Mouse (Mus musculus) myocyte (in vitro differentiated cells): ENCODE results near the gene Fam222a. TPM values are rescaled to one million over a fixed set of nuclear protein-coding genes. Genes with fewer than 3 reads are reported as not detected.

Experiments
- H3K27me3 ChIP-seq: one replicate; pipeline ENCODE4 v1.6.1; 2011; ENCODE audit not compliant: control insufficient read depth, insufficient read depth, insufficient read length
- H3K36me3 ChIP-seq: one replicate; pipeline ENCODE4 v1.6.1; 2011; ENCODE audit not compliant: control insufficient read depth, insufficient read depth
- H3K4me2 ChIP-seq: one replicate; pipeline ENCODE4 v1.6.1; 2011; ENCODE audit warnings: low read depth, control low read depth
- H3K4me3 ChIP-seq: one replicate; pipeline ENCODE4 v1.5.1; 2011; ENCODE audit warnings: mild to moderate bottlenecking, control low read depth, moderate library complexity
- H3K79me2 ChIP-seq: one replicate; pipeline ENCODE4 v1.6.1; 2011; ENCODE audit not compliant: control insufficient read depth, insufficient read depth
- H3ac ChIP-seq: one replicate; pipeline ENCODE4 v1.6.1; 2011; ENCODE audit not compliant: control insufficient read depth, insufficient read length
- CEBPB ChIP-seq: IDR thresholded peaks from 2 replicates; pipeline ENCODE4 v1.6.1; 2011; ENCODE audit warnings: mild to moderate bottlenecking, moderate library complexity; ENCODE audit not compliant: poor library complexity, insufficient read depth, severe bottlenecking
- E2F4 ChIP-seq: IDR thresholded peaks from one replicate; pipeline ENCODE4 v1.6.1; 2011; ENCODE audit warnings: mild to moderate bottlenecking, control low read depth, moderate library complexity; ENCODE audit not compliant: insufficient read depth
- MAX ChIP-seq: IDR thresholded peaks from one replicate; pipeline ENCODE4 v1.6.1; 2011; ENCODE audit warnings: low read depth, mild to moderate bottlenecking, control low read depth
- MYOD1 ChIP-seq, 3 experiments: IDR thresholded peaks; one replicate each; pipeline ENCODE4 v1.6.1; 2011; ENCODE audit warnings: control low read depth in 2 of 3, low read depth in 2 of 3, mild to moderate bottlenecking in 2 of 3, moderate library complexity in 1 of 3; ENCODE audit not compliant: insufficient read length in 2 of 3, control insufficient read depth in 1 of 3
- MYOG ChIP-seq, 3 experiments: IDR thresholded peaks; one replicate each; pipeline ENCODE4 v1.6.1; 2011; ENCODE audit warnings: control low read depth in 2 of 3, low read depth in 2 of 3, mild to moderate bottlenecking in 2 of 3; ENCODE audit not compliant: insufficient read length in 2 of 3, control insufficient read depth in 1 of 3, insufficient read depth in 1 of 3
- POLR2A ChIP-seq: IDR thresholded peaks from one replicate; pipeline ENCODE4 v1.6.1; 2011; ENCODE audit warnings: low read depth, mild to moderate bottlenecking, control low read depth, moderate library complexity; ENCODE audit not compliant: insufficient read length
- POLR2AphosphoS2 ChIP-seq: IDR thresholded peaks from one replicate; pipeline ENCODE4 v1.6.1; 2011; ENCODE audit warnings: low read depth, control low read depth; ENCODE audit not compliant: insufficient read length
- REST ChIP-seq: IDR thresholded peaks from one replicate; pipeline ENCODE4 v1.6.1; 2011; ENCODE audit warnings: mild to moderate bottlenecking, control low read depth, moderate library complexity; ENCODE audit not compliant: insufficient read depth, insufficient read length
- SRF ChIP-seq: IDR thresholded peaks from one replicate; pipeline ENCODE4 v1.6.1; 2011; ENCODE audit warnings: low read depth; ENCODE audit not compliant: control insufficient read depth, insufficient read length
- TCF12 ChIP-seq: IDR thresholded peaks from one replicate; pipeline ENCODE4 v1.6.1; 2011; ENCODE audit warnings: mild to moderate bottlenecking, control low read depth; ENCODE audit not compliant: poor library complexity, insufficient read depth, severe bottlenecking
- TCF3 ChIP-seq: IDR thresholded peaks from one replicate; pipeline ENCODE4 v1.6.1; 2011; ENCODE audit warnings: low read depth, control low read depth; ENCODE audit not compliant: insufficient read length
- USF1 ChIP-seq: IDR thresholded peaks from one replicate; pipeline ENCODE4 v1.6.1; 2011; ENCODE audit warnings: low read depth, mild to moderate bottlenecking, control low read depth, moderate library complexity
- polyA plus RNA-seq: library from polyadenylated mRNA; unstranded; fragments of >200 nt; fragmentation: generic; extraction: Trizol; gene quantifications from one replicate; pipeline ENCODE4 v1.2.1, GENCODE M21; 2012; ENCODE audit warnings: missing spikeins

Fam222a gene
- polyA plus RNA-seq, 1 experiment: 0.02 TPM

DNA sequence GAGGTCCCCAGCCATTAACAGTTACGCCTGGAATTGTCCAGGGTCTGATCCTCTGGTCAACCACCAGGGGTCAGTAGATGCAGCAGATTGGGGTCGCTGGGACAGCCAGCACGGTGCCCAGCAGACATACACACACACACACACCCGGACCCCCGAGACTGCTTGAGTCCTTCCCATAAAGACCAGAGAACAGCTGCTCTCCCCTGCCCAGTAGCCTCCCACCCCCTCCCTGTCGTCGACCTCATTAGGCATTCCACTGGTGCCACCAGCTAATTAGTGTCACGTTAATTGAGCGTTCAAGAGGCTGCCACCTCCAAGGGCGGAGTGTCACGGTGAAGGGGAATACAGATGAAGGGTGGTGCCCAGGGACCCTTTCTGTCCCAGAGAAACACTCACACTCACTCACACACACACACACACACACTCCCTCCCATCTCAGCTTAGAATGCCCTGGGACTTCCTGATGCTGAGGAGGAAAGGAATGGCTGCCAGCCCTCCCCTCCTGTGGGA is 37.0 kb downstream of the Fam222a start:
- peaks cover 64% of the 10 kb centered on the region for H3K27me3 ChIP-seq
- no peak overlapping the region for H3K4me3 ChIP-seq
- H3K4me2 ChIP-seq: no peak overlapping the region
- TF ChIP-seq E2F4 (no peak), POLR2AphosphoS2 (no peak), REST (no peak), MAX (no peak), MYOG (IDR thresholded peaks at IDR 0.05; ENCODE audit: control insufficient read depth in 1 of 3, insufficient read depth in 1 of 3, insufficient read length in 2 of 3, low read depth in 2 of 3) (no peak), POLR2A (no peak)
- no peak overlapping the region for H3ac ChIP-seq
- no peaks in the 10 kb centered on the region for H3K36me3 ChIP-seq
- H3K79me2 ChIP-seq: no peaks in the 10 kb centered on the region

DNA sequence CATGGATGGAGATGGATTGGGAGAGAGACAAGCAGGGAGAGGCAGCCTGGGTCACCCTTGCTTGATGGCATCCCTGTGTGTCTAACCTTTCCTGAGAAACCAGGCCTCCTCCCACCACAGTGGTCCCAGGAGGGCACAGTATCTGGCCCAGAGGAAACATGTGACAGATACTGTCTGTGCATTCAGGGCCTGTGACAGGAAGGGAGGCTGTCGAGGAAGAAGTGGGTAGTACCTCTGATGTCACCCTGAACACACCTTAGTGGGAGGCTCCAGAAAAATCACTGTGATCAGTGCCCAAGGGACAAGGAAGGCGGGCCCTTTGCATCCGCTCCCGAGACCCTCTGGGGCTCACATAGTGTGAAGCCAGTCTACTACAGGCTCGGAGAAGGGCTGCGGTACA is 38.2 kb downstream of the Fam222a start:
- no peak for TF ChIP-seq MYOD1 (IDR thresholded peaks at IDR 0.05; ENCODE audit: control insufficient read depth in 1 of 3, insufficient read length in 2 of 3, low read depth in 2 of 3)
- TF ChIP-seq POLR2AphosphoS2: no peak
- no peak for TF ChIP-seq MYOG (IDR thresholded peaks at IDR 0.05; ENCODE audit: control insufficient read depth in 1 of 3, insufficient read depth in 1 of 3, insufficient read length in 2 of 3, low read depth in 2 of 3)
- TF ChIP-seq TCF12: no peak
- TF ChIP-seq REST: no peak
- no peak for TF ChIP-seq POLR2A
- TF ChIP-seq TCF3: no peak
- TF ChIP-seq CEBPB: no peak
- no peak for TF ChIP-seq USF1
- TF ChIP-seq E2F4: no peak
- no peak for TF ChIP-seq SRF
- peaks cover 64% of the 10 kb centered on the region for H3K27me3 ChIP-seq

DNA sequence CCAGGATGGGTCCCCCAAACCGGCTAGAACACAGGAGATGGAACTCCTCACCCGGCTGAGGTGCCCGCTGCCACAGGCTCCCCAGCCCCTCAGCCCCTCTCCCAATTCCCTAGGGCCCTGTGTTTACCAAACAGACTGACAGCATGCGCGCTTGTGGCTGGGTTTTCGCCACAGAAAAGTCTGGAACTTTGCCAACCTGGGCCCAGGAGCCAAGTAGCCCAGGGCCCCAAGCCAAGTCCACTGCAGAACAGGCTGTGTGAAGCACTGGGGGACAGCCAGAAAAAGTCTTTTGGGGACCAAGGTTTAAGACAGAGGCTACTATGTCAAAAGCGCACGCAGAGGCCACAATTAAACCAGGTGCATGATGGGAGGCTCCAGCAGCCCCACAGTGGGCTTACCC is 39.8 kb downstream of the Fam222a start:
- Histone ChIP-seq H3ac (no peak overlapping the region), H3K4me2 (no peak overlapping the region), H3K79me2 (no peaks in the 10 kb centered on the region), H3K27me3 (peaks cover 61% of the 10 kb centered on the region), H3K36me3 (no peaks in the 10 kb centered on the region), H3K4me3 (no peak overlapping the region)
- TF ChIP-seq REST: no peak
- no peak for TF ChIP-seq SRF
- no peak for TF ChIP-seq E2F4
- no peak for TF ChIP-seq TCF3
- no peak for TF ChIP-seq POLR2A
- no peak for TF ChIP-seq TCF12
- TF ChIP-seq MYOG (IDR thresholded peaks at IDR 0.05; ENCODE audit: control insufficient read depth in 1 of 3, insufficient read depth in 1 of 3, insufficient read length in 2 of 3, low read depth in 2 of 3): no peak
- no peak for TF ChIP-seq POLR2AphosphoS2
- TF ChIP-seq CEBPB: no peak
- TF ChIP-seq MAX: no peak
- TF ChIP-seq MYOD1 (IDR thresholded peaks at IDR 0.05; ENCODE audit: control insufficient read depth in 1 of 3, insufficient read length in 2 of 3, low read depth in 2 of 3): no peak
- no peak for TF ChIP-seq USF1

More for the DNA sequence above, 38.2 kb downstream of the Fam222a start:
- Histone ChIP-seq H3K79me2 (no peaks in the 10 kb centered on the region), H3K4me3 (no peak overlapping the region), H3K36me3 (no peaks in the 10 kb centered on the region), H3K4me2 (no peak overlapping the region), H3ac (no peak overlapping the region)

DNA sequence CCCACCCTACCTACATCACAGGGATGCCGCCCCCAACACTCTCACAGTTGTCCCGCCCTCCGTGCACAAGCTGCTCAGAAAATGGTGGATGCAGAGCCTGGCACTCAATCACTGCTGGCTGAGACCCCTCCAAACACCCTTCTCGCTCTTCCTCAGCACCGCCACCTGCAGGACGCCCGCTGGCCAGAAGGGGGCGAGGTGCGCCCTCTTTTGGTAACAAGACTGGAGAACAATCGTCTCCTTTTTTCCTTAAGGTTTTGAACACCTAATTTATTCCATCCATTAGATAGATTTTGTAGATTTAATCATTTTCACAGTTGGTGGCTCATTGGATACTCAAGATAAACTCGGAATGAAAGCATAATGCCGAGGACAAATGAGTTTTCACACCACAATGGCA is 40.7 kb downstream of the Fam222a start:
- peaks cover 61% of the 10 kb centered on the region for H3K27me3 ChIP-seq

DNA sequence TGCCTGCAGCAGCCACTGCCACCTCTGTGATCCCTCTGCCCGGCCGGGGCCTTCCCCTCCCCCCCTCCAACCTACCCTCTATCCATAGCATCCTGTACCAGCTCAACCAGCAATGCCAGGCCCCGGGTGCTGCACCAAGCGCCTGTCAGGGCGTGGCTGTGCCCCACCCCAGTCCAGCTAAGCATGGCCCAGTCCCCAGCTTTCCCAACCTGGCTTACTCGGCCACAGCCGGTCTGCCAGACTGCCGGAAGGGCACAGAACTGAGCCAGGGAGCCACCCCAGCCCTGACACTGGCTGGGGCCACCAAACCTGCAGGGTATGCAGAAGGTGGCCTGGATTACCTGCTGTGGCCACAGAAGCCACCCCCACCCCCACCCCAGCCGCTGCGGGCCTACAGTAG is 43.4 kb downstream of the Fam222a start:
- Histone ChIP-seq H3K4me2 (no peak overlapping the region), H3K27me3 (peaks cover 73% of the 10 kb centered on the region), H3K4me3 (no peak overlapping the region), H3K79me2 (no peaks in the 10 kb centered on the region), H3K36me3 (no peaks in the 10 kb centered on the region), H3ac (no peak overlapping the region)
- TF ChIP-seq POLR2AphosphoS2 (no peak), TCF12 (no peak), USF1 (no peak), E2F4 (no peak), MYOD1 (IDR thresholded peaks at IDR 0.05; ENCODE audit: control insufficient read depth in 1 of 3, insufficient read length in 2 of 3, low read depth in 2 of 3) (no peak), TCF3 (no peak), POLR2A (no peak), MAX (no peak), REST (no peak), MYOG (IDR thresholded peaks at IDR 0.05; ENCODE audit: control insufficient read depth in 1 of 3, insufficient read depth in 1 of 3, insufficient read length in 2 of 3, low read depth in 2 of 3) (no peak), CEBPB (no peak), SRF (no peak)

More for the DNA sequence above, 40.7 kb downstream of the Fam222a start:
- H3K79me2 ChIP-seq: no peaks in the 10 kb centered on the region
- no peak overlapping the region for H3ac ChIP-seq
- H3K4me2 ChIP-seq: no peak overlapping the region
- H3K36me3 ChIP-seq: no peaks in the 10 kb centered on the region
- H3K4me3 ChIP-seq: no peak overlapping the region
- TF ChIP-seq MYOG (IDR thresholded peaks at IDR 0.05; ENCODE audit: control insufficient read depth in 1 of 3, insufficient read depth in 1 of 3, insufficient read length in 2 of 3, low read depth in 2 of 3) (no peak), REST (no peak), POLR2A (no peak), TCF12 (no peak), POLR2AphosphoS2 (no peak), USF1 (no peak), SRF (no peak), TCF3 (no peak), MAX (no peak), CEBPB (no peak), MYOD1 (IDR thresholded peaks at IDR 0.05; ENCODE audit: control insufficient read depth in 1 of 3, insufficient read length in 2 of 3, low read depth in 2 of 3) (no peak)
